Mouse (Mus musculus): ENCODE measurements around the gene Errfi1. TPM values are rescaled to one million over a fixed set of nuclear protein-coding genes. Genes with fewer than 3 reads are reported as not detected.

Gene Errfi1
- 7.3 and 14.7 TPM in 2 replicates for polyA plus RNA-seq (2011; ENCODE audit: insufficient read depth, insufficient read length, low replicate concordance, missing spikeins)

- Histone ChIP-seq H3K4me3 (replicated peaks; ENCODE audit: control insufficient read depth, low read depth, low read length) (no peak within 1 kb of the TSS), H3K4me1 (ENCODE audit: control insufficient read depth, insufficient read depth, low read length) (no peaks in the 10 kb centered on the region), H3K27ac (ENCODE audit: control insufficient read depth, insufficient read depth, low read depth, low read length, poor library complexity) (no peak within 1 kb of the TSS)
- whole genome bisulfite sequencing = 81% methylated on average over 13 of the region's 13 CpGs
- TF ChIP-seq CTCF (IDR thresholded peaks at IDR 0.05; ENCODE audit: control insufficient read depth, insufficient read depth, low read length) = no peak
- no peak for TF ChIP-seq POLR2A (IDR thresholded peaks at IDR 0.05; ENCODE audit: borderline replicate concordance, control insufficient read depth, low read depth, low read length)
These were observed at the start of gene Errfi1 for GRCm38 (mm10) chr4:150853680-150854461. Errfi1 (plus strand) TSS chr4:150853919.

DNA sequence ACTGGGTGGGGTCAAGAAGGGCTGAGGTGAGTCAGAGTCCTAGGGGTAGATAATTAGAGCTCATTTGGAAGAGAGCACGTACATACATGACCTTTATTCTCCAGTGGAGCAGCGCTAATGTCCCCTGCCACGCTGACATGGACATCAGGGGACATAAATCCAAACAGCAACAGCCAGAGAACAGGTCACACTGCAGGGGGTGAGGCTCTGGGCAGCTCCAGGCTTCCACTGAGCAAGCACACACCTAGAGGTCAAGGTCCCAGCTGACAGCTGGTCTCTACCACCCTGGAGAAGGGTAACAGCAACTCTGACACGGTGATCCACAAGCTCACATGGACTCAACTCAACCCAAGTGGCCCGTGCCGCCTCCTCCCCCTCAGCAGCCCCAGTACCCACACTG lies 49.5 kb upstream of the Errfi1 start:
- TF ChIP-seq POLR2A (IDR thresholded peaks at IDR 0.05; ENCODE audit: borderline replicate concordance, control insufficient read depth, low read depth, low read length) (no peak), CTCF (IDR thresholded peaks at IDR 0.05; ENCODE audit: control insufficient read depth, insufficient read depth, low read length) (no peak)
- 81% methylated on average over 6 of the region's 6 CpGs for WGBS
- Histone ChIP-seq H3K27ac (ENCODE audit: control insufficient read depth, insufficient read depth, low read depth, low read length, poor library complexity) (no peak overlapping the region), H3K4me3 (replicated peaks; ENCODE audit: control insufficient read depth, low read depth, low read length) (no peak overlapping the region), H3K4me1 (ENCODE audit: control insufficient read depth, insufficient read depth, low read length) (no peaks in the 10 kb centered on the region; the same call in 1 of the 2 replicates)

DNA sequence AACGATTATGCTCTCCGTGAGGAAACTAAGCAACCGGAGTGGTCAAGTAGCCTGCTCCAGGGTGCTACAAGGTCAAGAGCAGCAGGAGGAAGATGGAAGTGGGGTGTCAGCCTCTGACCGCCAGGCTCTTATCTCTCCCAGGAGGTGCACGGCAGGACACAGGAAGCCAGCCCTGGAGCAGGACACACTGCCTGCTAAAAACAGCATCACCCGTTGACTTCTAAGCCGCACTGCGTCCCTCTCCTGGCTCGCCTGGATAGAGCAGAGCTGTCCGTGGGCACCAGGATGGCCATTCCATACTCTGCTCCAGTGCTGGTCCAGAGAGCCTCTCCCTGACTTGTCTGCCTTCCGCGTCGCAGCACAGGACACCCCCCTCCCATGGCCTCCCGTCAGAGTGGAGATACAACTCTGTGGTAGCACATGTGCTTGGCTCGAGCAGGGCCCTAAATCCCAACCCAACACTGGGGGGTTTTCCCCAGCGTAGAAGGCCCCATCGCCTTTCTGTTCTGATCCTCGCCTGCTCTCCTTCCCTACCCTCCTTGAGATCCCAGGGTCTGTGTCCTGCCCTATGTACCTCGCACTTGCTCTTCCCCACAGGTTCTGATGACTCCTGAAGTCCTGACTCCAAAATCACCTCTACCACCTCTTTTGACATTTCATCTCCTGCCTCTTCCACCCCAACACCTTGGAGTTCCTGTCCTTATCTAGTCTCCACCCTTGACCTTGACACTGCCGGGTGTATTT lies 45.8 kb upstream of the Errfi1 start:
- Histone ChIP-seq H3K4me3 (replicated peaks; ENCODE audit: control insufficient read depth, low read depth, low read length) (no peak overlapping the region), H3K4me1 (ENCODE audit: control insufficient read depth, insufficient read depth, low read length) (no peaks in the 10 kb centered on the region), H3K27ac (ENCODE audit: control insufficient read depth, insufficient read depth, low read depth, low read length, poor library complexity) (no peak overlapping the region)
- 59% methylated on average over 20 of the region's 20 CpGs for WGBS
- TF ChIP-seq CTCF (IDR thresholded peaks at IDR 0.05; ENCODE audit: control insufficient read depth, insufficient read depth, low read length) = no peak
- TF ChIP-seq POLR2A (IDR thresholded peaks at IDR 0.05; ENCODE audit: borderline replicate concordance, control insufficient read depth, low read depth, low read length) = no peak

GRCm38 (mm10) chr4:150808471-150808847 lies 45.3 kb upstream of the Errfi1 start:
- Histone ChIP-seq H3K27ac (ENCODE audit: control insufficient read depth, insufficient read depth, low read depth, low read length, poor library complexity) (no peak overlapping the region), H3K4me1 (ENCODE audit: control insufficient read depth, insufficient read depth, low read length) (no peaks in the 10 kb centered on the region), H3K4me3 (replicated peaks; ENCODE audit: control insufficient read depth, low read depth, low read length) (no peak overlapping the region)
- 1% methylated on average over 12 of the region's 12 CpGs for WGBS
- TF ChIP-seq CTCF (IDR thresholded peaks at IDR 0.05; ENCODE audit: control insufficient read depth, insufficient read depth, low read length) = no peak
- no peak for TF ChIP-seq POLR2A (IDR thresholded peaks at IDR 0.05; ENCODE audit: borderline replicate concordance, control insufficient read depth, low read depth, low read length)

- 6% methylated on average over 9 of the region's 9 CpGs for WGBS
- Histone ChIP-seq H3K27ac (ENCODE audit: control insufficient read depth, insufficient read depth, low read depth, low read length, poor library complexity) (no peak overlapping the region), H3K4me3 (replicated peaks; ENCODE audit: control insufficient read depth, low read depth, low read length) (no peak overlapping the region), H3K4me1 (ENCODE audit: control insufficient read depth, insufficient read depth, low read length) (no peaks in the 10 kb centered on the region)
- TF ChIP-seq CTCF (IDR thresholded peaks at IDR 0.05; ENCODE audit: control insufficient read depth, insufficient read depth, low read length) (no peak), POLR2A (IDR thresholded peaks at IDR 0.05; ENCODE audit: borderline replicate concordance, control insufficient read depth, low read depth, low read length) (no peak)
These were observed 44.4 kb upstream of the Errfi1 start for GRCm38 (mm10) chr4:150809323-150809722.

DNA sequence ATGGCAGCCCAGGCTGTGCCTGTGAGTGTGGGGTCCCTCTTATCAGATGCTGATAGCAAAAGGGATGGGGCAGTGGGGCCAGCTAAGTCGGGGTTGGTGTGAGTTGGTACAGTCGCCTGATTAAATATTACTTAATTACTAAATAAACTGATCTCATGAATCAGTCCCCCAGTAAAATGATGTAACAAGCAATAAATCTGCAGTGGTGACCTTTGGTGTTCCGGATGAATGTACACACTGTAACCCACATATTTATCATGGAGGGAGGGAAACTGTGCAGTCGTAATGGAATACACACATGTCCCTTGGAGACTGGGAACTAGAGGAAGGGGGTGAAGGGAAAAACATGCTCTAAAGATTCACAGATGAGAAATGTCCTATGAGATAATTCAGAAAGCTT lies 38.6 kb upstream of the Errfi1 start:
- Histone ChIP-seq H3K27ac (ENCODE audit: control insufficient read depth, insufficient read depth, low read depth, low read length, poor library complexity) (no peak overlapping the region), H3K4me3 (replicated peaks; ENCODE audit: control insufficient read depth, low read depth, low read length) (no peak overlapping the region), H3K4me1 (ENCODE audit: control insufficient read depth, insufficient read depth, low read length) (no peaks in the 10 kb centered on the region)
- TF ChIP-seq CTCF (IDR thresholded peaks at IDR 0.05; ENCODE audit: control insufficient read depth, insufficient read depth, low read length) (no peak), POLR2A (IDR thresholded peaks at IDR 0.05; ENCODE audit: borderline replicate concordance, control insufficient read depth, low read depth, low read length) (no peak)
- 81% methylated on average over 4 of the region's 4 CpGs for WGBS

GRCm38 (mm10) chr4:150816414-150816951 lies 37.2 kb upstream of the Errfi1 start:
- no peak overlapping the region for H3K27ac ChIP-seq (ENCODE audit: control insufficient read depth, insufficient read depth, low read depth, low read length, poor library complexity)
- no peak overlapping the region for H3K4me3 ChIP-seq (replicated peaks; ENCODE audit: control insufficient read depth, low read depth, low read length)
- TF ChIP-seq POLR2A (IDR thresholded peaks at IDR 0.05; ENCODE audit: borderline replicate concordance, control insufficient read depth, low read depth, low read length) (no peak), CTCF (IDR thresholded peaks at IDR 0.05; ENCODE audit: control insufficient read depth, insufficient read depth, low read length) (no peak)
- 81% methylated on average over 13 of the region's 13 CpGs for WGBS
- peaks cover 2% of the 10 kb centered on the region; the same call in 1 of the 2 replicates for H3K4me1 ChIP-seq (ENCODE audit: control insufficient read depth, insufficient read depth, low read length)
